Mouse (Mus musculus) bone marrow macrophage, adult 2 months (primary cell): Measurements from ENCODE around the gene Abcc6.

ENCODE experiments used
- CTCF ChIP-seq: IDR thresholded peaks from 2 replicates; pipeline ENCODE4 v1.5.1; 2012; ENCODE audit warnings: low read depth, mild to moderate bottlenecking, low read length, moderate library complexity
- POLR2A ChIP-seq: IDR thresholded peaks from 2 replicates; pipeline ENCODE4 v1.6.1; 2012; ENCODE audit warnings: mild to moderate bottlenecking, low read depth, low read length, borderline replicate concordance

DNA sequence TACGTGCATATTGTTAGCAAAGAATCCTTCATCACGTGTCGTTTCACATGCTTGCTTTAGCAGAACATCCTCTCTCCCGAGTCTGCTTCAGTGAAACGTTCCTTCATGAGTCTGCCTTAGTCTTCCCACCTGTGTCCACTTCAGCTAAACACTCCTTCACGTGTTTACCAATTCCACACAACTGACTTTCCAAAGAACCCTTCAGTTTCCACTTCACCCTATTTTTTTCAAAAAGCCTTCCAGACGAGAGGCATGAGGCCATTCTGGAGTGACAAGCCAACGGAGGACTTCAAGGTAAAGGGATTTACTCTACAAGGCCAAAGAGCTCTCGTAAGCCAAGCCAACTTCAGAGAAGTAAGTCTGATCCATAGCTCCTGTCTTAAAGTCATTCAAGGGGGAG lies 4.7 kb downstream of the Abcc6 start:
- no peak for TF ChIP-seq CTCF
- no peak for TF ChIP-seq POLR2A
